Mouse (Mus musculus) lung, adult 2 months (tissue): ENCODE data around the gene Pcid2.

Experiments used
- CTCF ChIP-seq: fragments of 200-500 bp; IDR thresholded peaks from 2 replicates; pipeline ENCODE4 v1.5.1; 2011; ENCODE audit warnings: mild to moderate bottlenecking, low read length, control low read depth; ENCODE audit not compliant: insufficient read depth
- POLR2A ChIP-seq: fragments of 200-500 bp; IDR thresholded peaks from 2 replicates; pipeline ENCODE4 v1.6.1; 2011; ENCODE audit warnings: low read depth, mild to moderate bottlenecking, control low read depth, low read length, borderline replicate concordance; ENCODE audit errors: extremely low read depth

GRCm38 (mm10) chr8:13107990-13108638, 2.9 kb upstream of the Pcid2 start:
- TF ChIP-seq CTCF (no peak), POLR2A (no peak)
